Mouse (Mus musculus): ENCODE measurements at regions not wholly inside any gene's neighbourhood (a gene's known extent, or its start where the extent isn't known, plus 50 kb on each side); places are given as distances from the start of the nearest gene placed in this dataset.

DNA sequence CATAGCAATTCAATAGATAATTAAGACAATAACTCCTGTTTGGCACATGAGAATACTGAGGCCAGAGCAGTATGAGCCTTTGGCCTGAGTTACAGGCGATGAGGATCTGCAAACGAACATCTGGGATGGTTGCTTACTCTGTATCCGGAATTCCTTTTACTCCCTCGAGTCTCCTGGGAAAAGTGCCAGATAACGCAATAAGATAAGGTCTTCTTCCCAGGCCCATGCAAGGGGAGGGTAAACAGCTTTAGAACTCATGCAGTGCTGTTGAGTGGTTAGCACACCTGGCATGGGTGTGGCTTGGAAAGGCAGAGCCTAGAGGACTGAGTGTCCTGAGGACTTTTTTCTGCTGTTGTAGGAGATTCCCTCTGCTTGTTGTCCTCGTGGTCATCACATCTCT, 598.2 kb downstream of the 9430069I07Rik start:
- no peak for DNase-seq (ENCODE audit: low read depth, low spot score)

DNA sequence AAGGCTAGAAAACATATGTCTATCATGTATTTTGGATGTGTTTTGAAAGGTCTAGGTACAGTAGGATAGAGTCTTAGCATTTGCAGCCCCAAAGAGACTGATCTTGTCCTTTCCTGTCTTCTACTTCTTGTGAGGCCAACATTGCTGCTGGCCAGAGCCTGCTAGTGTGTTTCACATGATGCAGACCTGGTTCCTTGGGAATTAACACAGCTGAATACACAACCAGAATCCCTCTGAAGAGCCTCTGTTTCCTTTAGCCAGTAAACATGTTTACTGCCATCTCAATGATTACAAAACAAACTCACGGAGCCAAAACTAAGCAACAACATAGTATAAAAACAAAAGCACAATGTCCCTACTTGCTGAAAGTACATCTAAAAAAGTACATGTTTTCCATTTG, 598.9 kb downstream of the 9430069I07Rik start:
- no peak for DNase-seq (ENCODE audit: low read depth, low spot score)

All from embryo, embryonic 11.5 days (tissue).